Mouse (Mus musculus) frontal cortex, postnatal 25 days (tissue): ENCODE measurements at regions not wholly inside any gene's neighbourhood (a gene's known extent, or its start where the extent isn't known, plus 50 kb on each side); places are given as distances from the start of the nearest gene placed in this dataset.

Experiments
- DNase-seq, 2 experiments: peaks; one replicate each; pipeline ENCODE4 v3.0.0; 2022; ENCODE audit warnings: low spot score in 2 of 2

GRCm38 (mm10) chr5:103374162-103374561 lies 50.8 kb upstream of the Ptpn13 start:
- no peak for DNase-seq

GRCm38 (mm10) chr5:103373089-103373488 lies 51.9 kb upstream of the Ptpn13 start:
- DNase-seq: no peak

GRCm38 (mm10) chr5:103370456-103370855 lies 54.5 kb upstream of the Ptpn13 start:
- DNase-seq: no peak

- no peak for DNase-seq
These were observed 56.0 kb upstream of the Ptpn13 start for GRCm38 (mm10) chr5:103368993-103369392.

GRCm38 (mm10) chr5:103367201-103367671 lies 57.8 kb upstream of the Ptpn13 start:
- DNase-seq: no peak

GRCm38 (mm10) chr5:103365700-103366448 lies 59.1 kb upstream of the Ptpn13 start:
- no peak for DNase-seq

- no peak for DNase-seq
These were observed 59.9 kb upstream of the Ptpn13 start for GRCm38 (mm10) chr5:103364791-103365699.

- no peak for DNase-seq
These were observed 64.2 kb upstream of the Ptpn13 start for GRCm38 (mm10) chr5:103360775-103361247.

GRCm38 (mm10) chr5:103360360-103360759 lies 64.6 kb upstream of the Ptpn13 start:
- DNase-seq: no peak

GRCm38 (mm10) chr5:103357558-103357957 lies 67.4 kb upstream of the Ptpn13 start:
- DNase-seq: no peak

- DNase-seq: no peak
These were observed 68.5 kb upstream of the Ptpn13 start for GRCm38 (mm10) chr5:103356500-103356899.

- peak in 1 of 2 experiments; percentile 35 for DNase-seq
These were observed 69.4 kb upstream of the Ptpn13 start for GRCm38 (mm10) chr5:103355372-103356300.

- no peak for DNase-seq
These were observed 81.1 kb upstream of the Ptpn13 start for GRCm38 (mm10) chr5:103343869-103344268.

- DNase-seq: no peak
These were observed 83.5 kb upstream of the Ptpn13 start for GRCm38 (mm10) chr5:103341456-103341855.

GRCm38 (mm10) chr5:103340626-103341025 lies 84.4 kb upstream of the Ptpn13 start:
- no peak for DNase-seq

GRCm38 (mm10) chr5:103336689-103337490 lies 88.1 kb upstream of the Ptpn13 start:
- no peak for DNase-seq

GRCm38 (mm10) chr5:103335916-103336688 lies 88.9 kb upstream of the Ptpn13 start:
- peak in 1 of 2 experiments; percentile 7 for DNase-seq

GRCm38 (mm10) chr5:103326412-103326811 lies 98.6 kb upstream of the Ptpn13 start:
- DNase-seq: no peak

- no peak for DNase-seq
These were observed 104.7 kb upstream of the Ptpn13 start for GRCm38 (mm10) chr5:103320341-103320740.
